Mouse (Mus musculus) MEL (cell line): ENCODE results near the gene Usp36. TPM values are rescaled to one million over a fixed set of nuclear protein-coding genes. Genes with fewer than 3 reads are reported as not detected.

Experiments used
- DNase-seq: peaks from one replicate; pipeline ENCODE4 v3.0.0; 2011; ENCODE audit warnings: low read depth, low spot score
- H3K27ac ChIP-seq: 2 replicates; pipeline ENCODE4 v1.5.1; 2012; ENCODE audit warnings: low read depth, mild to moderate bottlenecking, control low read depth, low read length, moderate library complexity; ENCODE audit not compliant: control insufficient read depth
- H3K27me3 ChIP-seq, 2 experiments: fragments of 150-350 bp in 1 of 2; sonication (generic) in 1 of 2; 2 replicates each; pipeline ENCODE4 v1.6.1; 2012; ENCODE audit warnings: low read length in 2 of 2, mild to moderate bottlenecking in 2 of 2, improper control_type of control experiment in 1 of 2, moderate library complexity in 1 of 2; ENCODE audit not compliant: insufficient read depth in 2 of 2, control insufficient read depth in 1 of 2
- H3K36me3 ChIP-seq, 2 experiments: 2 replicates each; pipeline ENCODE4 v1.6.1; 2012 to 2014; ENCODE audit warnings: low read length in 2 of 2, improper control_type of control experiment in 1 of 2, inconsistent platforms in 1 of 2, mild to moderate bottlenecking in 1 of 2; ENCODE audit not compliant: insufficient read depth in 2 of 2, control insufficient read depth in 1 of 2
- H3K4me1 ChIP-seq, 2 experiments: fragments of 150-350 bp in 1 of 2; sonication (generic) in 1 of 2; 2 replicates each; pipeline ENCODE4 v1.6.1; 2012; ENCODE audit warnings: low read length in 2 of 2, improper control_type of control experiment in 1 of 2, mild to moderate bottlenecking in 1 of 2; ENCODE audit not compliant: insufficient read depth in 2 of 2, control insufficient read depth in 1 of 2
- H3K4me3 ChIP-seq, 2 experiments: fragments of 150-350 bp in 1 of 2; sonication (generic) in 1 of 2; 2 replicates each; pipeline ENCODE4 v1.5.1; 2012; ENCODE audit warnings: low read depth in 2 of 2, low read length in 2 of 2, mild to moderate bottlenecking in 2 of 2, moderate library complexity in 2 of 2, control low read depth in 1 of 2, improper control_type of control experiment in 1 of 2; ENCODE audit not compliant: control insufficient read depth in 1 of 2, insufficient read depth in 1 of 2
- H3K79me2 ChIP-seq: 2 replicates; pipeline ENCODE4 v1.6.1; 2012; ENCODE audit warnings: mild to moderate bottlenecking, low read length, moderate library complexity; ENCODE audit not compliant: control insufficient read depth, poor library complexity, insufficient read depth
- H3K9ac ChIP-seq: 2 replicates; pipeline ENCODE4 v1.6.1; 2012; ENCODE audit warnings: low read depth, mild to moderate bottlenecking, control low read depth, low read length, moderate library complexity; ENCODE audit not compliant: control insufficient read depth, poor library complexity, severe bottlenecking
- H3K9me3 ChIP-seq: fragments of 150-350 bp; sonication (generic); replicated peaks from 2 replicates; pipeline ENCODE4 v1.6.1; 2012; ENCODE audit warnings: mild to moderate bottlenecking, low read length, improper control_type of control experiment, moderate library complexity; ENCODE audit not compliant: insufficient read depth
- BHLHE40 ChIP-seq: IDR thresholded peaks from 2 replicates; pipeline ENCODE4 v1.6.1; 2012; ENCODE audit warnings: low read depth, mild to moderate bottlenecking, inconsistent platforms, low read length, improper control_type of control experiment, borderline replicate concordance
- CHD1 ChIP-seq: IDR thresholded peaks from 2 replicates; pipeline ENCODE4 v1.6.1; 2012; ENCODE audit warnings: low read depth, mild to moderate bottlenecking, inconsistent platforms, low read length, improper control_type of control experiment
- CTCF ChIP-seq, 3 experiments: IDR thresholded peaks in 2 of 3; conservative IDR thresholded peaks in 1 of 3; 2 replicates each; pipeline ENCODE4 v1.5.1; 2011 to 2012; ENCODE audit warnings: low read length in 3 of 3, low read depth in 2 of 3, mild to moderate bottlenecking in 2 of 3, improper control_type of control experiment in 1 of 3, inconsistent platforms in 1 of 3, mixed read lengths in 1 of 3, moderate library complexity in 1 of 3; ENCODE audit not compliant: control insufficient read depth in 1 of 3, insufficient read depth in 1 of 3, poor library complexity in 1 of 3, severe bottlenecking in 1 of 3
- E2F4 ChIP-seq: IDR thresholded peaks from 2 replicates; pipeline ENCODE4 v1.6.1; 2011; ENCODE audit warnings: low read depth, low read length, improper control_type of control experiment, borderline replicate concordance
- EP300 ChIP-seq, 2 experiments: IDR thresholded peaks; 2 replicates each; pipeline ENCODE4 v1.6.1; 2011; ENCODE audit warnings: improper control_type of control experiment in 2 of 2, low read length in 2 of 2, low read depth in 1 of 2, mild to moderate bottlenecking in 1 of 2
- ETS1 ChIP-seq: IDR thresholded peaks from 2 replicates; pipeline ENCODE4 v1.6.1; 2012; ENCODE audit warnings: low read depth, mild to moderate bottlenecking, inconsistent platforms, low read length, improper control_type of control experiment, moderate library complexity
- GABPA ChIP-seq: IDR thresholded peaks from 2 replicates; pipeline ENCODE4 v1.6.1; 2012; ENCODE audit warnings: low read depth, mild to moderate bottlenecking, inconsistent platforms, low read length, improper control_type of control experiment, moderate library complexity
- HCFC1 ChIP-seq: IDR thresholded peaks from 2 replicates; pipeline ENCODE4 v1.6.1; 2012; ENCODE audit warnings: low read depth, mild to moderate bottlenecking, inconsistent platforms, low read length, improper control_type of control experiment, moderate library complexity
- MAZ ChIP-seq: IDR thresholded peaks from 2 replicates; pipeline ENCODE4 v1.6.1; 2012; ENCODE audit warnings: low read depth, mild to moderate bottlenecking, inconsistent platforms, low read length, improper control_type of control experiment
- MXI1 ChIP-seq: IDR thresholded peaks from 2 replicates; pipeline ENCODE4 v1.6.1; 2011; ENCODE audit warnings: mild to moderate bottlenecking, low read depth, low read length, improper control_type of control experiment
- MYB ChIP-seq: IDR thresholded peaks from 2 replicates; pipeline ENCODE4 v1.6.1; 2011; ENCODE audit warnings: mild to moderate bottlenecking, low read depth, low read length, improper control_type of control experiment
- NRF1 ChIP-seq: IDR thresholded peaks from 2 replicates; pipeline ENCODE4 v1.6.1; 2014; ENCODE audit warnings: low read depth, mild to moderate bottlenecking, inconsistent platforms, low read length, improper control_type of control experiment, moderate library complexity; ENCODE audit not compliant: poor library complexity, insufficient read depth, severe bottlenecking
- POLR2AphosphoS2 ChIP-seq: IDR thresholded peaks from 2 replicates; pipeline ENCODE4 v1.6.1; 2011; ENCODE audit warnings: low read length, improper control_type of control experiment
- RAD21 ChIP-seq: IDR thresholded peaks from 2 replicates; pipeline ENCODE4 v1.6.1; 2011; ENCODE audit warnings: mild to moderate bottlenecking, low read depth, low read length, improper control_type of control experiment
- RCOR1 ChIP-seq: IDR thresholded peaks from 2 replicates; pipeline ENCODE4 v1.6.1; 2012; ENCODE audit warnings: low read depth, mild to moderate bottlenecking, inconsistent platforms, low read length, improper control_type of control experiment
- SIN3A ChIP-seq: IDR thresholded peaks from 2 replicates; pipeline ENCODE4 v1.6.1; 2012; ENCODE audit warnings: low read length, improper control_type of control experiment, inconsistent platforms
- SMC3 ChIP-seq: IDR thresholded peaks from 2 replicates; pipeline ENCODE4 v1.6.1; 2011; ENCODE audit warnings: low read depth, low read length, improper control_type of control experiment
- TAL1 ChIP-seq: IDR thresholded peaks from 2 replicates; pipeline ENCODE4 v1.6.1; 2012; ENCODE audit warnings: mild to moderate bottlenecking, inconsistent platforms, low read length, moderate library complexity, mixed read lengths
- TBP ChIP-seq: IDR thresholded peaks from 2 replicates; pipeline ENCODE4 v1.8.0; 2011; ENCODE audit warnings: low read depth, low read length, improper control_type of control experiment
- TCF12 ChIP-seq: IDR thresholded peaks from 2 replicates; pipeline ENCODE4 v1.6.1; 2014; ENCODE audit warnings: low read depth, mild to moderate bottlenecking, inconsistent platforms, low read length, improper control_type of control experiment, moderate library complexity
- UBTF ChIP-seq: IDR thresholded peaks from 2 replicates; pipeline ENCODE4 v1.6.1; 2012; ENCODE audit warnings: low read depth, mild to moderate bottlenecking, inconsistent platforms, low read length, improper control_type of control experiment, moderate library complexity, borderline replicate concordance; ENCODE audit not compliant: insufficient read depth
- USF1 ChIP-seq: IDR thresholded peaks from 2 replicates; pipeline ENCODE4 v1.6.1; 2014; ENCODE audit warnings: low read depth, mild to moderate bottlenecking, inconsistent platforms, low read length, improper control_type of control experiment, moderate library complexity
- USF2 ChIP-seq, 2 experiments: IDR thresholded peaks; 2 replicates each; pipeline ENCODE4 v1.6.1; 2011 to 2012; ENCODE audit warnings: improper control_type of control experiment in 2 of 2, low read length in 2 of 2, borderline replicate concordance in 1 of 2, inconsistent platforms in 1 of 2, low read depth in 1 of 2, mild to moderate bottlenecking in 1 of 2; ENCODE audit not compliant: insufficient read depth in 1 of 2
- ZKSCAN1 ChIP-seq: IDR thresholded peaks from 2 replicates; pipeline ENCODE4 v1.6.1; 2012; ENCODE audit warnings: low read depth, mild to moderate bottlenecking, inconsistent platforms, low read length, improper control_type of control experiment, moderate library complexity
- polyA plus RNA-seq, 2 experiments: library from polyadenylated mRNA; stranded (reverse) in 1 of 2; unstranded in 1 of 2; fragments of >175 nt in 1 of 2; fragments of >200 nt in 1 of 2; gene quantifications; 2 replicates each; pipeline versions ENCODE4 v1.2.1 to v1.2.4; 2012; ENCODE audit warnings: low replicate concordance in 2 of 2, low read depth in 1 of 2; ENCODE audit not compliant: insufficient read length in 2 of 2, insufficient read depth in 1 of 2, missing spikeins in 1 of 2
- total RNA-seq: library from RNA; depleted of rRNA; stranded (reverse); fragments of 300-350 nt; gene quantifications from 2 replicates; pipeline ENCODE4 v1.2.3, GENCODE M21; 2012

Gene Usp36
- total and polyA plus RNA-seq, 3 experiments: 24.8 to 89.6 (median 50.7) TPM

- Histone ChIP-seq H3K27me3 (no peaks in the 10 kb centered on the region), H3K79me2 (no peaks in the 10 kb centered on the region), H3K9ac (no peak overlapping the region), H3K4me3 (no peak overlapping the region), H3K36me3 (peaks cover 0 to 12% of the 10 kb centered on the region in 2 experiments; a peak in 2 of 4 replicates), H3K4me1 (no peaks in the 10 kb centered on the region), H3K9me3 (no peaks in the 10 kb centered on the region), H3K27ac (no peak overlapping the region)
- no peak for DNase-seq
- TF ChIP-seq EP300 (IDR thresholded peaks at IDR 0.05; ENCODE audit: low read depth in 1 of 2, low read length in 2 of 2): no peak
- no peak for TF ChIP-seq CTCF (IDR thresholded peaks at IDR 0.05 in 2 of 3, conservative IDR thresholded peaks at IDR 0.05 in 1 of 3; ENCODE audit: control insufficient read depth in 1 of 3, insufficient read depth in 1 of 3, low read depth in 2 of 3, low read length in 3 of 3, poor library complexity in 1 of 3, severe bottlenecking in 1 of 3)
- TF ChIP-seq USF1: no peak
- no peak for TF ChIP-seq TBP
- no peak for TF ChIP-seq NRF1
- no peak for TF ChIP-seq CHD1
- TF ChIP-seq RCOR1: no peak
Observed at GRCm38 (mm10) chr11:118280218-118280617, 9.8 kb downstream of the Usp36 start.

- Histone ChIP-seq H3K4me3 (no peak overlapping the region), H3K9ac (no peak overlapping the region), H3K79me2 (no peaks in the 10 kb centered on the region), H3K27me3 (no peaks in the 10 kb centered on the region), H3K27ac (no peak overlapping the region), H3K4me1 (no peaks in the 10 kb centered on the region), H3K9me3 (no peaks in the 10 kb centered on the region), H3K36me3 (peaks cover 0 to 9% of the 10 kb centered on the region in 2 experiments; a peak in 2 of 4 replicates)
- DNase-seq: no peak
- no peak for TF ChIP-seq ZKSCAN1
- TF ChIP-seq BHLHE40: no peak
- TF ChIP-seq TAL1: no peak
- TF ChIP-seq HCFC1: no peak
- TF ChIP-seq RCOR1: no peak
- no peak for TF ChIP-seq NRF1
- TF ChIP-seq SIN3A: no peak
- TF ChIP-seq MAZ: no peak
- no peak for TF ChIP-seq ETS1
- no peak for TF ChIP-seq UBTF
- no peak for TF ChIP-seq USF2 (IDR thresholded peaks at IDR 0.05; ENCODE audit: borderline replicate concordance in 1 of 2, insufficient read depth in 1 of 2, low read depth in 1 of 2, low read length in 2 of 2)
- TF ChIP-seq RAD21: no peak
- TF ChIP-seq SMC3: no peak
- TF ChIP-seq TCF12: no peak
- no peak for TF ChIP-seq E2F4
- TF ChIP-seq MYB: no peak
- TF ChIP-seq GABPA: no peak
- TF ChIP-seq POLR2AphosphoS2: no peak
- no peak for TF ChIP-seq MXI1
Observed at GRCm38 (mm10) chr11:118276328-118276727, 13.7 kb downstream of the Usp36 start.
